Mouse (Mus musculus) cortical plate, adult 2 months (tissue): Measurements from ENCODE around the gene Acvr1b.

Experiments used
- CTCF ChIP-seq: fragments of 200-500 bp; IDR thresholded peaks from 2 replicates; pipeline ENCODE4 v1.5.1; 2011; ENCODE audit warnings: mild to moderate bottlenecking, control low read depth, low read length; ENCODE audit not compliant: insufficient read depth; ENCODE audit errors: extremely low read depth
- POLR2A ChIP-seq: fragments of 200-500 bp; IDR thresholded peaks from 2 replicates; pipeline ENCODE4 v1.6.1; 2011; ENCODE audit warnings: mild to moderate bottlenecking, low read length, control low read depth; ENCODE audit not compliant: insufficient read depth; ENCODE audit errors: extremely low read depth

- TF ChIP-seq CTCF (no peak), POLR2A (no peak)
These were observed 18.9 kb upstream of the Acvr1b start for GRCm38 (mm10) chr15:101154700-101155616.
